Mouse (Mus musculus) megakaryocyte, embryonic 14.5 days (primary cell): ENCODE measurements around the gene Dyrk1a.

Source experiments
- FLI1 ChIP-seq: IDR thresholded peaks from 2 replicates; pipeline ENCODE4 v1.6.1; 2012; ENCODE audit warnings: low read length, inconsistent platforms, mixed read lengths
- GATA1 ChIP-seq: IDR thresholded peaks from 3 replicates; pipeline ENCODE4 v1.6.1; 2012; ENCODE audit warnings: mixed read lengths, low read length, inconsistent platforms, borderline replicate concordance

DNA sequence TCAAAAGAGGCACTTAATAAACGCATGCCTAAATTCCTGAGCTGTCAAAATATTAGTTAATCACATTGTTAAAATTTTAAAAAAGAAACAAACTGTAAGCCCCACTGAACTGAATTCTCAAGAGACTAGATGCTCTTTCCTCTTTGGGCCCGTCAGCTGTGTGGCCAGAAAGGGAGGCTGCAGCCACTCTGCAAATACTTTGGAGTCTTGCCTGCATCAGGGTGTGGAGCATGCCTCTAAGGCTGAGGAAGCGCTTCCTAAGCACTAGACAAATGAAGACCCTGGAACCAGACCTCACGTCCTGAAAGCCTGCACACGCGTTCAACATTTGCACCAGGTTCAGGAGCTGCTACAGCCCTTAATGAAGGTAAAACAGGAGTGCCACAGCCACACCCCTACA is 36.1 kb upstream of the Dyrk1a start:
- TF ChIP-seq GATA1 (no peak), FLI1 (no peak)
